Mouse (Mus musculus) cerebellum, adult 9-11 months (tissue): ENCODE results near the gene A230072I06Rik.

ENCODE experiments used
- DNase-seq: peaks from one replicate; pipeline ENCODE4 v3.0.0; 2022

A230072I06Rik gene

GRCm38 (mm10) chr8:12324561-12324960 lies 45.9 kb downstream of the A230072I06Rik start:
- DNase-seq = no peak

DNA sequence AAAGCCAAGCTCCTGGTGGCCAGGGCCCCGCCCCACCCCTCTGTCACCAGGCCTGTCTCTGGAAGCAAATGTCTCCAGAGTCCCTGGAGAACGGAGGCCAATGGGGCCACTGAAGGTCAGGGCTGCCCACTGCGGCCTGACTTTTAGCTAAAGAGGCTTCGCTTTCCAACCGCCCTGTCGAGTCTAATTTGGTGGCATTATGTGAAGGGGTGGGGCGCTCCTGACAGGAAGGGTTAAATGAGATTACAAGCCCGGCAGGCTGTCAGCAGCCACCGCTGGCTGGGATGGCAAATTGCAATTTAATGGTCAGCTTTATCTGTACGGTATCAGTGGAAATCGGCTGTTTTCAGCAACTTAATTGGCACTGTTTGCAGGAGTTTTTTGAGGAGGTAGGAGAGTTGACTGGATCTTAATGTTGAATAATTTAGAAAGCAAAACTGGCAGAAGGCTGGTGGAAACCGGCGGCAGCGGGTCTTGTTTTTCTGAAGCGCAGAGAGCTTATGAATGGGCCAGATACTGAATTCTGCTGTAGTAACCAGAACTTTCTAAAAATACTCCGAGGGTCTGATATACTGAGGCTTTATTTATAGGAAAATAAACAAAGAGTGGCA lies 46.5 kb downstream of the A230072I06Rik start:
- DNase-seq = no peak

- no peak for DNase-seq
Observed at GRCm38 (mm10) chr8:12327187-12327586, 48.6 kb downstream of the A230072I06Rik start.

DNA sequence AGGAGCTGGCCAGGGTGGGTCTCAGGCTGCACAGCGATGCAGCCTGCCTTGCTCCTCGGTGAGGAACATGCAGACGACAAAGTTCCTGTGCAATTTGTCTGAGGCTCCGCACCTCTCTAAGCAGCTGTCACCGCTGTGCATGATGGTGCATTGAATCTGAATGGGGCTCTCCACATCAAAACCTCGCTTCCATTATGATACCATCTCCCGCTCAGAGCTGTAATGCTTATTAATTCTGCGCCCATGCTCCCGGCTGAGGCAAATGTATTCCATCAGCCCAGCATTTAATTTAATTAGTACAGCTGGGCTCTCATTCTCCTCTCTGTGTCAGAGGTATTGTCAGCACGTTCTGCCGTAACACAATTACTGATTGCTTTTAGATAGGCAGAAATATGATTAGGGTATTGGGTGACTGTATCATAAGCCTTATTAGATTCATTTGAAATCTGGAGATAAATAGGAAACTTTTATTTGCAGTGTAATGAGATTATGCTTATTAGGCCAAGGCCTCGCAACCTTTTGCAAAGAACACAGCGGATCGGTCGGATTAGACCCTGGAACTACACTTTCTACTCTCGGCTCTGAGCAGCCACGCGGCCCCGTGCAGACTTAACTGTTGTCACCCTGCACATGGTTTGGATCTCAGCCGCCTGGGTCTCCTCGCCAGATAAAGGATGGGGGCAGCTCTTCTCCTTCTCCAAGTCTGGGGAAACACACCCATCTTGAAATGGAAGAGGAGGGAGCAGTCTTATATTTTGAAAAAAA lies 49.3 kb downstream of the A230072I06Rik start:
- no peak for DNase-seq

GRCm38 (mm10) chr8:12328476-12328875 lies 49.9 kb downstream of the A230072I06Rik start:
- DNase-seq = no peak

DNA sequence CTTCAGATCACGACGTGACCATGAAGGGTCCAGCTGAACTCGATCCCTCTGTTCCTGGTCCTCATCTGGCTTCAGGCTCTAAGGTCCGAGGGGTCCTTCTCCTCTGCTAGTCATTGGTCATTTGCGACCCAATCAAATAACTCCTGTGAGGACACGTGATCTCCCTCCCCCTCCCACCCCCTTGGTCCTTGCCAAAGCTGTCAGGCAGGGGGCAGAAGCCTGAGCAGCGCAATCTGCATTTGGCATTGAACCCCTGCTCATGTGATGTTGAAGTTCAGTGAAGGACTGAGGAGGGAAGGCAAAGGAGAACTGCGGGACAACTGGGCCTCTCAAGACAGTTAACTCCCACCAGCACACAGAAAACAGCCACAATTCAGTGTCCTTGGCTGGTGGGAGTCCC lies 51.4 kb downstream of the A230072I06Rik start:
- DNase-seq = peak; percentile 8
